Mouse (Mus musculus) kidney, postnatal 25 days (tissue): ENCODE results near the gene Olfr890.
"Not testable (repeated sequence)": the region's sequence is repeated elsewhere in the genome, so short reads cannot be mapped to it uniquely, and the experiment has no call there.

Source experiments
- DNase-seq, 2 experiments: peaks; one replicate each; pipeline ENCODE4 v3.0.0; 2021; ENCODE audit warnings: mixed read lengths in 2 of 2

The Olfr890 gene

DNA sequence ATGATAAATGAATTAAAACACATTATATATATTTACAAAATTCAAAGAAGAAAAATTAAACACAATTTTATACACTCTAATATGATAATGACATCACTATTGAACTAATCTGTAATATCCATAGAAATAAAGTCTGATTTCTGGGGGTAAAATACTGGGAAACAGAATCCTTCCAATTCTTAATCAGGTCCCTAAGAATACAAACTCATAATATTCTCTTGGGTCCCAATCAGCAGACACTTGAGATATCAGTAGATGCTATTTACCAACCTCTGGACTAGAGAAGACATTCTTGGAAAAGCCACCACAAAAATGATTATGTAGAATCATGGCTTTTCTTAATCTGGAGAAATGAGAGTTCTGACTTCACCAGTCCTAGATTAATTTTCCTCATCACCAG is at the start of gene Olfr890:
Gene Olfr890, plus strand, starts transcription at position 301 of the 400 bp plus-strand sequence.
- no peak for DNase-seq

- DNase-seq, result no peak
These were observed 34.5 kb upstream of the Olfr890 start, which contains the start of gene Olfr888 for GRCm38 (mm10) chr9:38107828-38108227. Gene Olfr888, plus strand, starts transcription at chr9:38108128.

DNA sequence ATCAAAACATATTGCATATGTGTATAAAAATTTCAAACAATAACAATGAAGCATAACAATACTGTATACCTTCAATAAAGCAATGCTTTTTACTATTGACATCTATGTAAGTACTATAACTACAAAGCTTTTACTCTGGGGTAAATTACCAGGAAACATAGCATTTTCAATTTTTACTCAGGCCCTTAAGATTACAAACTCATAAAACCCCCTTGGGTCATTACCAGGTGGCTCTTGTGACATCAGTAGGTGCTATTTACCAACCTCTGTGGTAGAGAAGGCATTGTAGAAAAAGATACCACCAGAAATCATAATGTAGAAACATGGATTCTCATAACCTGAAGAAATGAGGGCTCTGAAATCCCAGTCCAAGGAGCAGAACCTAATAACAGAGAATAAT is 27.4 kb upstream of the Olfr890 start, which contains the start of gene Olfr889:
Gene Olfr889, plus strand, starts transcription at position 301 of the 400 bp plus-strand sequence.
- no peak for DNase-seq

DNA sequence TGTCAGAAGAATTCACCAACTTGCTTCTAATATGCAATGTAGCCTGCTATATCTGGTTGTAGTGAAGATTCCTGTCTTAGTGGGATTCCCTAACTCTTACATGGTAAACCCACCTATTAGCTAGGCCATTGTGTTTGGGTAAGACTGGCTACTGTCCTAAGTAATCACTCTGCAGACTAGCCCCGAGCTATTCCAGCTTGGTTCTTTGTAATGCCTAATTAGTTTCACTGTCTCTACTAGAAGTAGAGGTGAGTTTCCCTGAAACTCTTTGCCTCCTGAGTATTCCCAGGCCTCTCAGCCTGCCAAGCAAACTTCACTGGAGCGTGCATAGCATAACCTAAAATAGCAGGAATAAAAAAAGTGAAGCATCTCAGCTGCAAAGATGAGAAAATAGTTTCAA is 26.0 kb downstream of the Olfr890 start:
- not testable (repeated sequence) for DNase-seq

DNA sequence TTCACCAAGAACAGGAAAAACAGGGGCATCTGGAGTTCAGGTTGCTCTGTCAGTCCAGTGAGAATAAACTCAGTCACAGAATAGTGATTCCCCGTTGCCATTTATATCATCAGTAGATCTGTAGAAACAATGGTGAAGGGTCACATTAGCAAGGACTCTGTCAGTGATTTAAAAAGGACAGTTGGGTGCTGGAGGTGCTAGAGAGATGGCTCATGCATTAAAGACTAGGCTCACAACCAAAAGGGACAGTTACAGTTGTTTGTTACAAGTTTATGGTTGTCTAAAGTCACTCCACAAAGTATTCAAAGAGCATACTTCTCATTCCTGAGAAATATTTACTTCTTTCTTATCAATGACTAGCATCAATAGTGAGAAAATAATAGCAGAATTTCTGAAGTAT is 38.4 kb downstream of the Olfr890 start, which contains the start of gene Olfr891:
Gene Olfr891, minus strand, starts transcription at position 101 of the 400 bp plus-strand sequence.
- no peak for DNase-seq
